Mouse (Mus musculus): Measurements from ENCODE around the gene Olfr427. TPM values are rescaled to one million over a fixed set of nuclear protein-coding genes. Genes with fewer than 3 reads are reported as not detected.
"Not testable (repeated sequence)": the region's sequence is repeated elsewhere in the genome, so short reads cannot be mapped to it uniquely, and the experiment has no call there.

Gene Olfr427
- polyA plus RNA-seq (2015; fragmentation: Nextera tagmentation; extraction: Ambion mirVana), result not detected in 2 replicates

DNA sequence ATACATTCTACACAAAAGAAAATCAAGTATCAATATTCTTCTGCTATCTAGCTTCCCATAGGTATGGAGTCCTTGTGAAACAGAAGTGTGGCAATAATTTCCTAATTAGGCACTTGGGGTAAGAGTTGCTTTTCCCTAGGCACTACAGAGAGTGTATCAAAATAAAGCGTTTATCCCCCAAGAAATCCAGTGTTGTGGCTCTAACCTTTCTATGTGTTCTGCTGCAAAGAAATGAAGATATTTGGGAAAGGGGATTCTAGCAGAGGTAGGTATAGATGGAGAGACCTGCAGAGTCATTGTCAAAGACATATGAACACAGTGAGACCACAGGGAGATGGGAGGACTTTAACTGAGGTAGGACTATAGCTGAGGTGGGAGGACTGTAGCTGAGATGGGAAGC lies at the start of gene Olfr427:
Gene Olfr427 (plus strand): TSS at position 301 of the 400 bp plus-strand sequence.
- ATAC-seq (ENCODE audit: borderline replicate concordance, extremely low read depth, low FRiP score, low TSS enrichment), result no peak
- H3K9me3 ChIP-seq, result no peaks in the 10 kb centered on the region
- no peak within 1 kb of the TSS for H3K27ac ChIP-seq
- H3K4me2 ChIP-seq, result no peak within 1 kb of the TSS
- H3K27me3 ChIP-seq, result no peaks in the 10 kb centered on the region
- WGBS, result 76% methylated on average over 1 of the region's 1 CpGs
- H3K4me3 ChIP-seq, result no peak within 1 kb of the TSS
- no peak within 1 kb of the TSS for H3K9ac ChIP-seq
- H3K36me3 ChIP-seq, result no peaks in the 10 kb centered on the region
- H3K4me1 ChIP-seq, result no peaks in the 10 kb centered on the region

DNA sequence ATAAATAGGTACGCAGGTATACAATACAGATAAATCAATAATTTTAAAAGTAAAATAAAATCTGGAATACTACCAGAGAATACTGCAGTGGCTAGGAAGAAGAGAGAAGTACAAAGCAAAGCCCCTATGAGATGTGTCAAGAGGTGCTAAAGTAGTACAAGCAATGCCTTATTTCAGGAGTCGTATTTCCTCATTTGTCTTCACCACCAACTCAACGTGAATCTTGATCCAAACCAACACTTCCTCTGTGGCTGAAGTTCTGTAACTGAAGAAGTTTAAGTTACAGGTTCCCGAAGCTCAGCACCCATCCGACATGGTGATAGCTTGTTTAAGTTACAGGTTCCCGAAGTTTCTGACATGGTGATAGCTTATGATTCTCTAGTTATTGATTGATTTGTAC lies 48.5 kb upstream of the Olfr427 start:
- H3K9ac ChIP-seq; ATAC-seq (ENCODE audit: borderline replicate concordance, extremely low read depth, low FRiP score, low TSS enrichment); H3K4me2 ChIP-seq; H3K9me3 ChIP-seq; H3K27me3 ChIP-seq; H3K36me3 ChIP-seq; H3K27ac ChIP-seq; H3K4me3 ChIP-seq; H3K4me1 ChIP-seq: not testable (repeated sequence)
- 67% methylated on average over 6 of the region's 6 CpGs for WGBS

DNA sequence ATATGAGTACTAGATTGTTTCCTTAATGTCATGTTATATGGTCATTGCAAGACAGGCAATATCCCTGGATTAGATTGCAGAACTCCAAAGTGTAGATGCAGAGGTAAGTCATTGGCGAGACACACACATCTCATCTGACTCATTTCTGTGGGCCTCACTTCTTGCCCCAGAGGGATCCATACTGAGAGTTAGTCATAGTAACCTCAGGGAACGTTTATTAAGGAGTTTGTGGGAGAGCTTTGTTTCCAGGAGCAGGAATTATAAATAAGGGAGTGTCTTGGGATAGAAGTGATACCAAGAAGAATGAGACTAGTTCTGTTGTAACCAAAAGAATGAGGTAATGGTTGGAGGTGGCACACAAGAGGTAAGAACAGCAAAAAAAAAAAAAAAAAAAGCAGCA lies 47.8 kb upstream of the Olfr427 start, which contains the start of gene Olfr432:
Gene Olfr432 (plus strand): TSS at position 313 of the 400 bp plus-strand sequence.
- Histone ChIP-seq H3K4me2 (no peak within 1 kb of the TSS), H3K27me3 (no peaks in the 10 kb centered on the region), H3K9ac (no peak within 1 kb of the TSS), H3K36me3 (no peaks in the 10 kb centered on the region), H3K4me3 (no peak within 1 kb of the TSS), H3K27ac (no peak within 1 kb of the TSS), H3K9me3 (no peaks in the 10 kb centered on the region), H3K4me1 (no peaks in the 10 kb centered on the region)
- 64% methylated on average over 2 of the region's 2 CpGs for WGBS
- no peak for ATAC-seq (ENCODE audit: borderline replicate concordance, extremely low read depth, low FRiP score, low TSS enrichment)

DNA sequence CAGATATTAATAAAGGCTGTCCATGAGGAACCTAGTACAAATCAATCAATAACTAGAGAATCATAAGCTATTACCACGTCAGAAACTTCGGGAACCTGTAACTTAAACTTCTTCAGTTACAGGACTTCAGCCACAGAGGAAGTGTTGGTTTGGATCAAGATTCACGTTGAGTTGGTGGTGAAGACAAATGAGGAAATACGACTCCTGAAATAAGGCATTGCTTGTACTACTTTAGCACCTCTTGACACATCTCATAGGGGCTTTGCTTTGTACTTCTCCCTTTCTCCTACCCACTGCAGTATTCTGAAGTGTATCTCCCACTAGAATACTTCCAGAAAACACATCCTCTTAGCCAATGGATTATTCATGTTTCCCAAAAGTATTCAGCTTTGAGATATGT lies 47.3 kb upstream of the Olfr427 start:
- not testable (repeated sequence) for H3K4me2 ChIP-seq; H3K9me3 ChIP-seq; H3K36me3 ChIP-seq; H3K27me3 ChIP-seq; ATAC-seq (ENCODE audit: borderline replicate concordance, extremely low read depth, low FRiP score, low TSS enrichment); H3K9ac ChIP-seq; H3K27ac ChIP-seq; H3K4me1 ChIP-seq; H3K4me3 ChIP-seq
- 56% methylated on average over 4 of the region's 4 CpGs for WGBS

DNA sequence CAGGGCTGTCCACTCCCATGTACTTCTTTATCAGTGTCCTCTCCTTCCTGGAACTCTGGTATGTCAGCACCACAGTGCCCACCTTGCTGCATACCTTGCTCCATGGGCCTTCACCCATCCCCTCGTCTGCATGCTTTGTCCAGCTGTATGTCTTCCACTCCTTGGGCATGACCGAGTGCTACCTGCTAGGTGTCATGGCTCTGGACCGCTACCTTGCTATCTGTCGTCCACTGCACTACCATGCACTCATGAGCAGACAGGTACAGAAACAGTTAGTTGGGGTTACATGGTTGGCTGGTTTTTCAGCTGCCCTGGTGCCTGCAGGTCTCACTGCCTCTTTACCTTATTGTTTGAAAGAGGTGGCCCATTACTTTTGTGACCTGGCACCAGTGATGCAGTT lies 46.2 kb upstream of the Olfr427 start:
- H3K9ac ChIP-seq, result no peak overlapping the region
- H3K4me3 ChIP-seq, result no peak overlapping the region
- H3K36me3 ChIP-seq, result no peaks in the 10 kb centered on the region
- H3K27ac ChIP-seq, result no peak overlapping the region
- no peak; the same call in 1 of the 2 replicates for ATAC-seq (ENCODE audit: borderline replicate concordance, extremely low read depth, low FRiP score, low TSS enrichment)
- H3K4me2 ChIP-seq, result no peak overlapping the region
- 70% methylated on average over 4 of the region's 4 CpGs for WGBS
- H3K27me3 ChIP-seq, result no peaks in the 10 kb centered on the region
- no peaks in the 10 kb centered on the region for H3K4me1 ChIP-seq
- no peaks in the 10 kb centered on the region for H3K9me3 ChIP-seq

DNA sequence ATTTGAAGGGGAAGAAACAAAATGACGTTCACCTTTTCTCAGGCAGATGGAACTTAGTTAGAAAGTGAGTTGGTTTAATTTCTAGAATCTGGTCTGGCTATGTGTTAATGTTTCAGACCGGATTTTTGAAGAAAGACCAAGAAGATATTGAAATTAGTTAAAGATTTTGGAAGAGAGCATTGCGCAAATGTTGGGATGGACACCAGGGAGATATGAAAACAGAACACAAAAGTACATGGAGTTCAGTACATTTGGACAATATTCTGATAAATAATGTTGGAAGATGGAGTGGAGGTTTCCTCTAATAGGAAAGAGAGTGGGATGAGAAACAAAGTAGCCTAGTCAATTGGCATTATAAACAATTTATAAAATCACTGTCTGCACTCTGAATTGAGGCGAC lies 45.2 kb upstream of the Olfr427 start:
- Histone ChIP-seq H3K9me3 (no peaks in the 10 kb centered on the region), H3K27me3 (no peaks in the 10 kb centered on the region), H3K9ac (no peak overlapping the region), H3K4me2 (no peak overlapping the region), H3K4me3 (no peak overlapping the region), H3K4me1 (no peaks in the 10 kb centered on the region), H3K36me3 (no peaks in the 10 kb centered on the region), H3K27ac (no peak overlapping the region)
- no peak for ATAC-seq (ENCODE audit: borderline replicate concordance, extremely low read depth, low FRiP score, low TSS enrichment)
- 76% methylated on average over 4 of the region's 4 CpGs for WGBS

DNA sequence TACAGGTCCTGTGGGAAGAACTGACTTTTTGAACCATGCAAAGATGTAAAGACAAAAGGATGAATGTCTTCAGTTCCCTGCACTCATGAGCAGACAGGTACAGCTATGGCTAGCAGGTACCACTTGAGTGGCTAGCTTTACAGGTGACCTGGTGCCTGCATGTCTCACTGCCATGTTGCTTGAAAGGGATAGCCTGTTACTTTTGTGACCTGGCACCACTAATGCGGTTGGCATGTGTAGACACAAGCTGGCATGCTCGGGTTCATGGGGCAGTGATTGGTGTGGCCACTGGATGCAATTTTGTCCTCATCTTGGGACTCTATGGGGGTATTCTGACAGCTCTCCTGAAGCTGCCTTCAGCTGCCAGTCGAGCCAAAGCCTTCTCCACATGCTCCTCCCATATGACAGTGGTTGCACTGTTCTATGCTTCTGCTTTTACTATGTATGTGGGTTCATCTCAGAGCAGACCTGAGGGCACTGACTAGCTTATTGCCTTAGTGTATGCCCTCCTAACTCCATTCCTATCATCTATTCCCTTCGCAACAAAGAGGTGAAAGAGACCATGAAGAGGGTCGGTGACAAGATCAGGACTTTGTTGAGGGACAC lies 44.7 kb upstream of the Olfr427 start:
- Histone ChIP-seq H3K9me3 (no peaks in the 10 kb centered on the region), H3K27ac (no peak overlapping the region), H3K27me3 (no peaks in the 10 kb centered on the region), H3K4me1 (no peaks in the 10 kb centered on the region), H3K36me3 (no peaks in the 10 kb centered on the region), H3K4me3 (no peak overlapping the region), H3K4me2 (no peak overlapping the region), H3K9ac (no peak overlapping the region)
- 72% methylated on average over 5 of the region's 5 CpGs for WGBS
- no peak for ATAC-seq (ENCODE audit: borderline replicate concordance, extremely low read depth, low FRiP score, low TSS enrichment)

DNA sequence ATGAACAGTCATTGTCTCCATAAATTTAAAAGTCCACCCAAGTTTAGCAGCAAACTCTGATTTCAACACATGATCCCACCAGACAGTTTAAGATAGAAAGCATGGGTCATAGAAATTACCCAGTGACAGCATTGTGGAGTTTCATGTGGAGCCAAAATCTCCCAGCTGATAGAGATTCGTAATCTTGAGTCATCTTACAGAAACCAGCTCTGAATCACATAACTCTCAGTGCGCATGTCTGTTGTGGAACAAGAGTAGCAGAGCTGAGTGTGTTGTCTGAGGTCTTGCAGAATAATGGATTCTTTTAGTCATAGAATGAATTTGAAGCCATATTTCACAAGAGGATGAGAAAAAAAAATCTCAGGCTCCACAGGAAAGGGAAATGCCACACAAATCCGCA lies 43.7 kb upstream of the Olfr427 start:
- Histone ChIP-seq H3K36me3 (no peaks in the 10 kb centered on the region), H3K4me1 (no peaks in the 10 kb centered on the region), H3K9ac (no peak overlapping the region), H3K4me2 (no peak overlapping the region), H3K4me3 (no peak overlapping the region), H3K9me3 (no peaks in the 10 kb centered on the region), H3K27me3 (no peaks in the 10 kb centered on the region), H3K27ac (no peak overlapping the region)
- no peak for ATAC-seq (ENCODE audit: borderline replicate concordance, extremely low read depth, low FRiP score, low TSS enrichment)
- 73% methylated on average over 3 of the region's 3 CpGs for WGBS

DNA sequence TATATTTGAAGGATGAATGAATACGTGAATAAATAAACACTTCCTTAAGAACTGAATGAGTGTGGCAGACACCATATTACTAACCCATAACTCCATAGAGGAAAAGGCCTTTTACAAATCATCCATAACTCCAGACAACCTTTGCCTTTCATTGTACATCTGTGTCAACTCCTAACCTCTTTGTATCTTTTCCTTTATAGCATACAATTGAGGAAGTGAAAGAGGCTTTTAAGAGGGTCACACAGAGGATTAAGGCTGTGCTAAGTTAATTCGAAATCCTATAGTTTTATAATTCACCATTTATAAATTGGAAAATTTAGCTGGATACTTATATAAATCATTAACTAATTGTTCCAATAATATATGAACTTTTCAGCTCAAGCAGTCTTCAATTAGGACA lies 41.4 kb upstream of the Olfr427 start:
- Histone ChIP-seq H3K9ac (no peak overlapping the region), H3K27me3 (no peaks in the 10 kb centered on the region), H3K36me3 (no peaks in the 10 kb centered on the region), H3K4me3 (no peak overlapping the region), H3K4me2 (no peak overlapping the region), H3K27ac (no peak overlapping the region), H3K4me1 (no peaks in the 10 kb centered on the region), H3K9me3 (no peaks in the 10 kb centered on the region)
- WGBS, result 79% methylated on average over 2 of the region's 2 CpGs
- ATAC-seq (ENCODE audit: borderline replicate concordance, extremely low read depth, low FRiP score, low TSS enrichment), result no peak

DNA sequence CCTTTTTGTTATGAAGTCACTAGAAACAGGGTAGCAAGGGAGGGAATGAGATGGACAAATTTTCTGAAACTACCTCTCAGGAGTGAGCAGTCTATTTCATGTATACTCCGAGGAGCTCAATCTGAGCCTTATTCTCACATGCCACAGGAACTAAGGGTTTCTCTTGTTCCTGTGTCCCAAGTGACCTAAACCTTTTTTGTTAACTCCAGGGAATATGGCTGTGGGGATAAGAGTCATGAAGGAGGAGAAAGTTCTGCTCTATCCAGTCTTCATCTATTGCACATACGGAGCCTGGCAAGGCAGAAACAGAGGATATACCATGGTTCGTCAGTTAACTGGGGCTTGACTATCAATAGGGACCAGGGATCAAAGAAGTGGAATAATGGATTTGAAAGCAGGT lies 30.4 kb upstream of the Olfr427 start, which contains the start of gene Olfr430:
Gene Olfr430 (plus strand): TSS at position 301 of the 400 bp plus-strand sequence.
- Histone ChIP-seq H3K27ac (no peak within 1 kb of the TSS), H3K4me2 (no peak within 1 kb of the TSS), H3K9me3 (no peaks in the 10 kb centered on the region), H3K4me1 (no peaks in the 10 kb centered on the region), H3K4me3 (no peak within 1 kb of the TSS), H3K27me3 (no peaks in the 10 kb centered on the region), H3K36me3 (no peaks in the 10 kb centered on the region), H3K9ac (no peak within 1 kb of the TSS)
- ATAC-seq (ENCODE audit: borderline replicate concordance, extremely low read depth, low FRiP score, low TSS enrichment), result no peak
- 92% methylated on average over 3 of the region's 3 CpGs for WGBS

DNA sequence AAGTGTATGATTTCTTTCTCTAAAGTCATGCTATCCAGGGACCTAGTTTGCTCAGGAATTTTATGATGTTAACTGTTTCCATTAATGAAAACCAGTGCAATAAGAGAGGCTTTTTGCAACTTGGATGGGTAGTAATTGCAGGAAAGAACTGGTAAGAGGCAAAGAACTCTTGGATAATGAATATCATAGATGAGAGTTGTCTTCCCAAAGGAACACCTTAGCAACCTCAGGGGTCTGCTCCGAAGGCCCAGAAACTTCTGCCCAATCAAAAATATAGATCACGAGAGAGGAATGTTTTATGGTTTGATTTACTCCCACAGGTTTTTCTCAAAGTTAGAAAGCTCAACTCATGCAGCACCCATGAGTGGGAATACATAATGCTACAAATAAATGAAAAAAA lies 12.7 kb upstream of the Olfr427 start, which contains the start of gene Olfr429:
Gene Olfr429 (plus strand): TSS at position 301 of the 400 bp plus-strand sequence.
- no peaks in the 10 kb centered on the region for H3K36me3 ChIP-seq
- H3K27ac ChIP-seq, result no peak within 1 kb of the TSS
- no peak within 1 kb of the TSS for H3K4me2 ChIP-seq
- H3K9me3 ChIP-seq, result no peaks in the 10 kb centered on the region
- no peak for ATAC-seq (ENCODE audit: borderline replicate concordance, extremely low read depth, low FRiP score, low TSS enrichment)
- no peaks in the 10 kb centered on the region for H3K27me3 ChIP-seq
- H3K9ac ChIP-seq, result no peak within 1 kb of the TSS
- H3K4me1 ChIP-seq, result no peaks in the 10 kb centered on the region
- WGBS, result 87% methylated on average over 2 of the region's 2 CpGs
- H3K4me3 ChIP-seq, result no peak within 1 kb of the TSS

DNA sequence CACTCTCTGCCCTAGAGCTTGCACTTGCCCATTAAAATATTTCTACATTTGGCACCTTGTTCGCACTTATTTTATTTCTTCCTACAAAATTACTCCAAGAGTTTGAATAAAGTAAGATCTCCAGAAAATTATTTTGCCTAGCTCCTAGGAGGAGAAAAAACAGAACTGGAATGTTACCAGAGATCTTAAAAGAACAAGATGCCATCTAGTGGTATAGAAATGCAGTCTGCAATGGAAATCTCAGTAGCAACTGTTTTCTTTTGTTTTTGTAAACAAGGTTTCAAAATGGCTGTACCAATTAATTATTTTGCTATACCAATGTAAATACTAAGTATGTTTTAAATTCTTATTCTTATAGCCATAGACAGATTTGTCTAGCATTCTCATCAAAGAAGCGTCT lies 7.0 kb downstream of the Olfr427 start:
- H3K27me3 ChIP-seq, result no peaks in the 10 kb centered on the region
- no peaks in the 10 kb centered on the region for H3K9me3 ChIP-seq
- H3K4me1 ChIP-seq, result no peaks in the 10 kb centered on the region
- no peak for ATAC-seq (ENCODE audit: borderline replicate concordance, extremely low read depth, low FRiP score, low TSS enrichment)
- H3K4me3 ChIP-seq, result no peak overlapping the region
- H3K36me3 ChIP-seq, result no peaks in the 10 kb centered on the region
- no peak overlapping the region for H3K9ac ChIP-seq
- no peak overlapping the region for H3K27ac ChIP-seq
- no peak overlapping the region for H3K4me2 ChIP-seq
- WGBS, result 52% methylated on average over 2 of the region's 2 CpGs

DNA sequence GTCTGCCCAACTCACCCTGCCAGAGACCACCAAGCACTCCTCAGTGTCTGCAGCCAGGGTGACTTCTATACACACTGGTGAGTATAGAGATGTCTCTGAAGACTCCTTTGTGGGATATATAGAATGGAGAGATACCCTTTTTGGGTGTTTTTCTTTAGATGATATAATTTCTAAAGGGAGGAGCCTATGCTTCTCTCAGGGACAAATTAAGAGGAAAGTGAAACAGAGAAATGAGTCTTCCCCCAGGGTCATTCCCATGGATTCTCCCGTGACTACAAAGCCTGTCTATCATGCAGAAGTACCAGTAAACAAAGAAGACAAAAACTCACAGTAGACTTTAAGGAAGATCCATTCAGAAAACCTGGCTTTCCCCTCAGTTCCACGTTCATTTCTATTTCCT lies 24.4 kb downstream of the Olfr427 start, which contains the start of gene Olfr231:
Gene Olfr231 (minus strand): TSS at position 101 of the 400 bp plus-strand sequence.
- no peak within 1 kb of the TSS for H3K4me3 ChIP-seq
- ATAC-seq (ENCODE audit: borderline replicate concordance, extremely low read depth, low FRiP score, low TSS enrichment), result no peak

More for the DNA sequence above, 24.4 kb downstream of the Olfr427 start, which contains the start of gene Olfr231:
- Histone ChIP-seq H3K9me3 (no peaks in the 10 kb centered on the region), H3K27ac (no peak within 1 kb of the TSS), H3K4me2 (no peak within 1 kb of the TSS), H3K9ac (no peak within 1 kb of the TSS), H3K4me1 (no peaks in the 10 kb centered on the region), H3K36me3 (no peaks in the 10 kb centered on the region), H3K27me3 (no peaks in the 10 kb centered on the region)
- WGBS, result 42% methylated on average over 2 of the region's 2 CpGs

Measured in lung, embryonic 15.5 days (tissue).